Mouse (Mus musculus) layer of hippocampus, adult 18-20 months (tissue): ENCODE data around the gene Lrmda. TPM values are rescaled to one million over a fixed set of nuclear protein-coding genes. Genes with fewer than 3 reads are reported as not detected.

Source experiments
- DNase-seq, 2 experiments: peaks; one replicate each; pipeline ENCODE4 v3.0.0; 2022; ENCODE audit warnings: low spot score in 2 of 2
- total RNA-seq, 2 experiments: library from RNA; stranded (reverse); gene quantifications; 2 replicates each; pipeline ENCODE4 v1.2.3; 2021

Lrmda gene
- total RNA-seq, 2 experiments from 2014 or later: 1.1 to 1.3 TPM

- DNase-seq: no peak
Observed at GRCm38 (mm10) chr14:22308059-22308458, 288.5 kb downstream of the Lrmda start.

- DNase-seq: no peak
Observed at GRCm38 (mm10) chr14:22323058-22323457, 303.5 kb downstream of the Lrmda start.

- peak; percentile 33 to 77 for DNase-seq
Observed at GRCm38 (mm10) chr14:22323530-22324292, 304.2 kb downstream of the Lrmda start.

- no peak for DNase-seq
Observed at GRCm38 (mm10) chr14:22326218-22326964, 306.9 kb downstream of the Lrmda start.

GRCm38 (mm10) chr14:22329191-22329590 lies 309.7 kb downstream of the Lrmda start:
- no peak for DNase-seq

DNA sequence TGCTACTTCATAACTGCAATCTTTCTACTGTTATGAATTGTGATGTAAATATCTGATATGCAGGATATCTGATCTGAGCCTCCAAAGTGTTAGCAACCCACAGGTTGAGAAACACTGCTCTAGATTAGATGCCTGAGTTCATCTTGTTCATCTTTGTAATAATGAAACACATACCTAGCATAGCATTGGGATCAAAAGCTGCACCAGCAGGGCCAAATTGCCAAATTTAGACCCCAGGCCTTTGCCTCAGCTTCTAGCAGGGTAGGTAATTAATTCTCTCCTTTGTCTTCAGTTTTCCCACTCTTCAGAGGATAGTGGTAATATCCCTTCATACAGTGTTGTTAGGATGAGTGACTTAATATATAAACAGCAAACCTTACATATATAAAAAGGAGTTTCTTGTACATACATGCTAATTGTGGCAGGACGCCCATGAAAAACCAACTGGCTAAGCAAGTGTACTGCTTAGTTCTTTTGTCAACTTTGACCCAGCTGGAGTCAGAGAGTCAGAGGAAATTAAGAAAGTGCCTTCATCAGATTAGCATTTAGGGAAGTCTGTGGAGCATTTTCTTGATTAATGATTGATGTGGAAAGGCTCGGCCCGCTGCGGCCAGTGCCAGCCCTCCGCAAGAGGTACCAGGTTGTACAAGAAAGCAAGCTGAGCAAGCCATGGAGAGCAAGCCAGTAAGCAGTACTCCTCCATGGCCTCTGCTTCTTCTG lies 315.7 kb downstream of the Lrmda start:
- DNase-seq: no peak

DNA sequence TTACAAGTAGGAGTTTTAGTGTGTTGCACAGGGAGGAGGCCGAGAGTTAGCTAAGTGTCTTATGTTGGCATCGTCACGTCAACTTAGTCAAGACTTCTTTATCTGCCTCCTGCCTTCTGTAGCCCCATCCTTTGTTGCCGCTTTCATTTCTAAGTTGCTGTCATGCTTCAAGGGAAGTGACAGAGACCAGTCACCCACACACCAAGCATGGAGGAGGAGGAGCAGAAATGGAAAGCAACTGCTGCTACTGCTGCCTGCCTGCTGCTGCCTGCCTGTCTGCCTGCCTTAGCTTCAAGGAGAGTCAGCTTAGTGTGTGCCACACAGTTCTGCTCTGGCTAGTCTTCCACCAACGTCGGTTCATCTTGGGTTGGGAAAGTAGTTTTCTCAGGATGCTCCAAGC lies 319.7 kb downstream of the Lrmda start:
- peak; percentile 39 to 60 for DNase-seq

GRCm38 (mm10) chr14:22343357-22343756 lies 323.8 kb downstream of the Lrmda start:
- DNase-seq: no peak

- DNase-seq: no peak
Observed at GRCm38 (mm10) chr14:22345248-22345647, 325.7 kb downstream of the Lrmda start.

DNA sequence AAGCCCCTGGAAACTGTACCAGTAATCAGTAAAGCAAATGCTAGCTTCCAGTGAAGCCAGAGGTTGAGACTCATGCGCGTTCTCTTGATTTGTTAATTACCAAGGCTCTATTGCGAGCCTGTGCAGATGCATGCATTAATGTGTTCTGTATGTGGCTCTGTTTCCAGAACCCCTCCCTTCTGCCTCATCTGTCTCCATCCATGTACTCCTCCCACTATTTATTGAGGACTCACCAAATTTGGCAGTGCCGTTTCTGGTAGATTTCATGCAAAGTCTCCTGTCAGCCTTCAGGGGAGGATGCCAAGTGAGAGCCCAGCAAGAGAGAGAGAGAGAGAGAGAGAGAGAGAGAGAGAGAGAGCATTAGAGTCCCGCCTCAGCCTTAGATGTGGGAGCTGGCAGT lies 334.1 kb downstream of the Lrmda start:
- no peak for DNase-seq

DNA sequence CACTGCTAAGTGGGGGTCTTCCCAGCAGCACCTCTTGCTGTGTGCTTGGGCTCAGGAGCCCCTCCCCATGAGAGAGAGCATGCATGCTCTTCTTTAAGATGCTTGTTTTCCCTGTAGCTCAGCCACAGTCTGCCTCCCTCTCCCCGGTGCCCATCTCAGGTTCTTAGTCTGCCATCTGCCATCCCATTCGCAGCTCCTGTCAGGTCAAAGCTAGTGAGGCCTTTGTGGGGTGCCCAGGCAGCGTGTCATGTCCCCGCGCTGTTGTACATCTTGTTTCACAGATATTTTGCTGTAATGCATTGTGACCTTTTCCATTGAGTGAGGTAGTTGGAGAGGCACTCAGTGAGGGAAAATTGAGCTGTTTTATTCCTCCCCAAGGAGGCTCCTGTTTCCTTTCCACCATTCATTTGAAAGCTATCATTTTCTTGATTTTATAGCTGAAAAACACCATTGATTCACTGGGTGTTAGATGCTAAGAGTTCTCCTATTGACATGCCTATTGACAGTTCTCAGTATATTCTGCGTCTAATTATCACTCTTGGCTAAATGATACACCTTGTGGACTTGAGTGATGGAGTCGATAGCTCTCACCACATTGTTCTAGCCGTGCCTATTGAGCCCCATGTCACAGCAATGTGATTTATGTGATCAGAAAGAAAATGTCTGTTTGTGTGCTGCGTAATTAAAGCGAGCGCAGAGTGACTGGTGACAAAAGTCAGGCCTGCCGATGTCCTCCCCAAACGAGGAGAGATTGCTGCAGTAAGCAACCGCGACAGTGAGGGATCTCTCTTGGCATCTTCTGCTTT lies 335.5 kb downstream of the Lrmda start:
- DNase-seq: no peak

GRCm38 (mm10) chr14:22357991-22358503 lies 338.5 kb downstream of the Lrmda start:
- DNase-seq: no peak

GRCm38 (mm10) chr14:22364010-22364748 lies 344.7 kb downstream of the Lrmda start:
- DNase-seq: peak in 1 of 2 experiments; percentile 38

DNA sequence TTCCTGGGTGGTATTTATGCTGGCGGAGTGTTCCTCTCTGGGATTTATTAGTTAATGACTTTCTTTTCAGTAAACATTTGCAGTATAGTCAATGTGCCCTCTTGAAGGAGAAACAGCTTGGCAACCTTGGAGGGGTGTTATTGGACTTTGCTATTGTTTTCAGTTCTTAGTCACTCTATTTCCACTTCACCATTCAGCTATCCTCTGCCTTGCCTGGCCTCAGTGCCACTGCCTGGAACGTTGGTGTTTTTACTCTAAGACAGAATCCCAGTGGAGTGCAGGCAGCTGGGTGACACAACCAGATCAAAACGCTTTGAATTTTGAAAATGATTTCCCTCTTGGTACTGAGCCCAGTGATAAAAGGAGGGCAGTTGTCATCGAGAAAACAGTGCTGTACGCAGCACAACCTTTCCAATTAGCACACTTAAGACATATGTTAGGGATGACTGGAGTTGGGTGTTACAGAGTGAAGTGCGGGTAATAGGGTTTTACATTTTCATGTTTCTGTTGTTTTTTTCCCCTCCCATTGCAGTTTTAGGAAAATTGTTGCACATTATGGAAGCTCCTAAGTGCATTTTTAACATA lies 345.4 kb downstream of the Lrmda start:
- peak in 1 of 2 experiments; percentile 9 for DNase-seq

DNA sequence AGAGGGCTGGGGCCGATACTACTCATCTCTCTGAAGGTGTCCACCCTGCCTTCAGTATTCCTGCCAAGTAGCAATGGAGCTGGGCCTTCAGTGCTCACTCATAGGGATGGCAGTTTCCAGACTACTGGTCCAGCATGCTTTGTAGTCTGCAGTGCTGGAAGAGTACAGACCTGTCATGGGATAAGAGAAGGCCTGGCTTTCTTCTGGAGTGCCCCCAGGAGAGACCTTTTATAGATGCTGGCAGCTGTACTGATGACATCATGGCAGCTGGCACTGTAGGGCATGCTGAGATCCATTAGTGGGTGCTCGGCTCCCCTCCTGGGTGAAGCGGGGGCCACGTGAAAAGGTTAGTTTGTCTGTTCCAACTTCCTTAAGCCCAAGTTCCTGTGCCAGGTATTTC lies 348.1 kb downstream of the Lrmda start:
- no peak for DNase-seq

DNA sequence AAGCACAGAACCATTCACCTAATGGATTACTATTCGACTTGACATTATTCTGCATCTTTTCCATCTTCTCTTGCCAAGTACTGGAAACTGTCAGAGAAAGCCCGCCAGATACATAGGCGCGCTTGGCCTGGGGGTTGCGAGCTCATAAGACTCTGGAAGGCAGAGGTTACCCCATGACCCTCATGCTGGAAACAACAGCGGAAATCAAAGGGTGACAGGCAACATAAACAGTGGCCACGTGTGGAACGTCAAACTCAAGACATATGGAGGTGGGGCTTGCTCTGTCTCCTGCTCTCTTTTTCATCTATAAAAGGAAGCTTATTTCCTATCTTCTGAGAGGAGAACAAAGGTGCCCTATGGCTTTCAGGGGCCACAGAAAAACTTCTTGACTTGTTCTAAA lies 351.6 kb downstream of the Lrmda start:
- DNase-seq: no peak

GRCm38 (mm10) chr14:22372666-22373360 lies 353.3 kb downstream of the Lrmda start:
- peak in 1 of 2 experiments; percentile 11 for DNase-seq

- DNase-seq: peak in 1 of 2 experiments; percentile 12
Observed at GRCm38 (mm10) chr14:22373361-22373745, 353.8 kb downstream of the Lrmda start.

- no peak for DNase-seq
Observed at GRCm38 (mm10) chr14:22377148-22377547, 357.6 kb downstream of the Lrmda start.
